Mouse (Mus musculus): ENCODE measurements around the gene Rrp1. TPM values are rescaled to one million over a fixed set of nuclear protein-coding genes. Genes with fewer than 3 reads are reported as not detected.
"Not testable (repeated sequence)": the region's sequence is repeated elsewhere in the genome, so short reads cannot be mapped to it uniquely, and the experiment has no call there.

Gene Rrp1
- polyA plus RNA-seq, 1 experiment from 2014 or later: 322 TPM

GRCm38 (mm10) chr10:78420929-78421328 lies 8.1 kb upstream of the Rrp1 start:
- Histone ChIP-seq H3K9ac (no peak overlapping the region), H3K36me3 (no peaks in the 10 kb centered on the region), H3K4me2 (no peak overlapping the region), H3K27ac (no peak overlapping the region), H3K9me3 (no peaks in the 10 kb centered on the region), H3K27me3 (no peaks in the 10 kb centered on the region), H3K4me3 (no peak overlapping the region), H3K4me1 (peaks cover 5% of the 10 kb centered on the region; the same call in 1 of the 2 replicates)
- 79% methylated on average over 2 of the region's 2 CpGs for WGBS
- no peak for ATAC-seq (ENCODE audit: insufficient number of reproducible peaks, insufficient read depth, low FRiP score, low TSS enrichment, low read depth)

GRCm38 (mm10) chr10:78418791-78419190 lies 5.9 kb upstream of the Rrp1 start:
- WGBS: 80% methylated on average over 2 of the region's 2 CpGs
- ATAC-seq (ENCODE audit: insufficient number of reproducible peaks, insufficient read depth, low FRiP score, low TSS enrichment, low read depth): no peak

DNA sequence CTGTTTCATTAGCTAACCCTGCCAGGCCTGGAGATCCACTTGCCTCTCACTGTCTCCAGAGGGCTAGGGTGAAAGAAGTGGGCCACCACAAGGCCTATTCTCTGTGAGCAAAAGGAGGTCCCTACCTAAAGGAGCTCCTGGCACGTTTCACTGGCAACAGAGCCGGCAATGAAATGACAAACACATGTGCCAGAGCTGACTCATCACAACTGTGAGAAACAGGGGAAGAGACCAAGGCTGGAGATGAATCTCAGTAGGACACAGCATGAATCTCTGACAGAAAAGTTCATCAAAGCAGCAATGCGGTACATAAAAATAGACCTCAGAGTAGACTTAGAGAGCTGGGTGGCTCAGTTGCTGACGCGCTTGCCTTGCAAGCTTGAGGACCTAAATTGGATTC lies 5.0 kb upstream of the Rrp1 start:
- Histone ChIP-seq H3K4me2 (no peak overlapping the region), H3K4me3 (no peak overlapping the region), H3K27ac (0 out of 2 replicates have a peak overlapping the region, but pooled peaks have one; percentile 16), H3K9me3 (no peaks in the 10 kb centered on the region), H3K4me1 (peaks cover 4% of the 10 kb centered on the region; the same call in 1 of the 2 replicates), H3K9ac (no peak overlapping the region), H3K36me3 (no peaks in the 10 kb centered on the region), H3K27me3 (no peaks in the 10 kb centered on the region)
- no peak for ATAC-seq (ENCODE audit: insufficient number of reproducible peaks, insufficient read depth, low FRiP score, low TSS enrichment, low read depth)
- 42% methylated on average over 5 of the region's 5 CpGs for WGBS

More at GRCm38 (mm10) chr10:78418791-78419190, 5.9 kb upstream of the Rrp1 start:
- Histone ChIP-seq H3K27me3 (no peaks in the 10 kb centered on the region), H3K27ac (no peak overlapping the region), H3K36me3 (no peaks in the 10 kb centered on the region), H3K4me1 (no peaks in the 10 kb centered on the region), H3K9me3 (no peaks in the 10 kb centered on the region), H3K4me2 (no peak overlapping the region), H3K9ac (no peak overlapping the region), H3K4me3 (no peak overlapping the region)

DNA sequence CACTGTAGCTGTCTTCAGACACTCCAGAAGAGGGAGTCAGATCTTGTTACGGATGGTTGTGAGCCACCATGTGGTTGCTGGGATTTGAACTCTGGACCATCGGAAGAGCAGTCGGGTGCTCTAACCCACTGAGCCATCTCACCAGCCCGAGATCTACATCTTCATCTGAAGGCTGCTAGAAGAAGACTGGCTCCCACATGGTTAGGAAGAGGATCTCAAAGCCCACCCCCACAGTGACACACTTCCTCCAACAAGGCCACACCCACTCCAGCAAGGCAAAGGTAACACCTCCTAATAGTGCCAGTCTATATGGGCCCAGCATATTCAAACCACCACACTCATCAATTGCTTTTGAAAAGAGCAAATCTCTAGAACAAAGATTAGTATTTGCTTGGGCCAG lies 2.1 kb upstream of the Rrp1 start:
- 72% methylated on average over 3 of the region's 4 CpGs for WGBS
- not testable (repeated sequence) for H3K27me3 ChIP-seq; H3K9me3 ChIP-seq; ATAC-seq (ENCODE audit: insufficient number of reproducible peaks, insufficient read depth, low FRiP score, low TSS enrichment, low read depth); H3K4me2 ChIP-seq; H3K4me3 ChIP-seq; H3K27ac ChIP-seq; H3K9ac ChIP-seq
- peaks cover 12% of the 10 kb centered on the region for H3K36me3 ChIP-seq
- H3K4me1 ChIP-seq: peaks cover 14% of the 10 kb centered on the region

DNA sequence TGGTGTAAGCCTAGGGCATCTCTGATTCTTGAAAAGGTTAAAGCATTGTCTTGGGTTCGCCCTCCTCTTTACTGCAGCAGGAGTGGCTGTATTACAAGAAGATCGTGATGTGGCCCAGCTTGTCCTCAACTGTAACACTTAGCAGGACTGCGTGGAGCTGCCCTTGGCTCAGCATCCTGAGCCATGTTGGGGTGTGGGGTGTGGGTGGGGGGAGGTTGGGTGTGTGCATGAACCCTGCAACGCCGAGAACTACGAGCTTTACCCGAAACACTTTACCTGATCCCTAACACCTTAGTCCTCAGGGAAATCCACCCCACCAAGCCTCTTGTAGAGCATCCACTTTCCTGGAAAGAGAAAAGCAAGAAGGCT lies 293 bp upstream of the Rrp1 start:
- 46% methylated on average over 7 of the region's 7 CpGs for WGBS
- H3K9ac ChIP-seq: peak overlapping the region; percentile 90
- H3K4me2 ChIP-seq: peak overlapping the region; percentile 70
- H3K9me3 ChIP-seq: no peaks in the 10 kb centered on the region
- no peak for ATAC-seq (ENCODE audit: insufficient number of reproducible peaks, insufficient read depth, low FRiP score, low TSS enrichment, low read depth)
- peak overlapping the region; percentile 90; the same call in 1 of the 2 replicates for H3K27ac ChIP-seq
- peaks cover 14% of the 10 kb centered on the region for H3K4me1 ChIP-seq
- peaks cover 30% of the 10 kb centered on the region for H3K36me3 ChIP-seq
- H3K27me3 ChIP-seq: no peaks in the 10 kb centered on the region
- peak overlapping the region; percentile 93 for H3K4me3 ChIP-seq

GRCm38 (mm10) chr10:78411851-78412250 lies 992 bp downstream of the Rrp1 start:
- no peak for ATAC-seq (ENCODE audit: insufficient number of reproducible peaks, insufficient read depth, low FRiP score, low TSS enrichment, low read depth)
- H3K9ac ChIP-seq: peak overlapping the region; percentile 90
- H3K4me2 ChIP-seq: peak overlapping the region; percentile 70
- peak overlapping the region; percentile 93 for H3K4me3 ChIP-seq
- H3K36me3 ChIP-seq: peaks cover 43% of the 10 kb centered on the region
- no peaks in the 10 kb centered on the region for H3K27me3 ChIP-seq
- peak overlapping the region; percentile 90 for H3K27ac ChIP-seq
- peaks cover 14% of the 10 kb centered on the region for H3K4me1 ChIP-seq
- no peaks in the 10 kb centered on the region for H3K9me3 ChIP-seq
- 16% methylated on average over 8 of the region's 8 CpGs for WGBS

DNA sequence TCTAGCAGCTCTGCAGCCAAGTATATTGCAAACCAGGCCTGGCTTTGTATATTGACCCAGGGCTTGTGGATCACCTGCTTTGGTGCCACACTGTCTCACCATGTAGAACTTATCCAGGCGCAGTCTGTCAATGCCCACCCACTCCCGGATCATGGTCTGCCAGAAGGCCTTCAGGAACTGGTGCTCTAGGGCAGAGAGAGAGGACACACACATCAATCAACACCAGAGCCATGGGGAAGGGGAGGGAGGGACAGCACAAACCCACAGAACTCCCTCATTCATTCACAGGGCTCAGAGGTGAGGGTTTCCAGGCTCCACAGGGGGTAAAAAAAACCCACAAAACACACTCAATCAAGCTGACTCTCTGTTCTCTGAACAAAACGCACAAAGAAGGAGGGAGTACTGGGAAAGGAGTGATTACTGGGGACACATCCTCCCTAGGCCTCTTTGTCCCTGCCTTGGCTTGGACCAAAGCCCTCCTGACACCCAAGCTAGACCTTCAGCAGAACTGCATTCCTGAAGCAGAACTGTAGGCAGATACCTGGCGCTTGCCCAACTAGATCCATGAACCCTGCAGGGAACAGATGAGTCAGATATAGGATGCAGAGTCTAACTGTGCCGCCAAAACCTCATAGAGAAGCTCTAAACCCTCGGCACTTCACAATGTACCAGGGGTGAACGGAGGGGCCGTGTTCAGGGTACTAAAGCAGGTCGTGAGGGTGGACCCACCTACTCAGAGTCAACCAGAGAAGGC lies 3.6 kb downstream of the Rrp1 start:
- no peak overlapping the region for H3K4me3 ChIP-seq
- no peaks in the 10 kb centered on the region for H3K27me3 ChIP-seq
- H3K9me3 ChIP-seq: no peaks in the 10 kb centered on the region
- H3K9ac ChIP-seq: no peak overlapping the region
- no peak overlapping the region for H3K27ac ChIP-seq
- H3K4me2 ChIP-seq: no peak overlapping the region
- WGBS: 92% methylated on average over 9 of the region's 9 CpGs
- no peak for ATAC-seq (ENCODE audit: insufficient number of reproducible peaks, insufficient read depth, low FRiP score, low TSS enrichment, low read depth)
- H3K4me1 ChIP-seq: peaks cover 14% of the 10 kb centered on the region
- peaks cover 67% of the 10 kb centered on the region for H3K36me3 ChIP-seq

GRCm38 (mm10) chr10:78407132-78407531 lies 5.7 kb downstream of the Rrp1 start:
- 88% methylated on average over 4 of the region's 4 CpGs for WGBS
- ATAC-seq (ENCODE audit: insufficient number of reproducible peaks, insufficient read depth, low FRiP score, low TSS enrichment, low read depth): no peak
- H3K4me1 ChIP-seq: peaks cover 10% of the 10 kb centered on the region
- no peaks in the 10 kb centered on the region for H3K9me3 ChIP-seq
- H3K27me3 ChIP-seq: no peaks in the 10 kb centered on the region
- no peak overlapping the region for H3K4me2 ChIP-seq
- no peak overlapping the region for H3K4me3 ChIP-seq
- no peak overlapping the region for H3K27ac ChIP-seq
- H3K36me3 ChIP-seq: peaks cover 88% of the 10 kb centered on the region
- H3K9ac ChIP-seq: no peak overlapping the region

- Histone ChIP-seq H3K4me2 (no peak overlapping the region), H3K27ac (no peak overlapping the region), H3K36me3 (peaks cover 98% of the 10 kb centered on the region), H3K9me3 (no peaks in the 10 kb centered on the region), H3K9ac (no peak overlapping the region), H3K27me3 (no peaks in the 10 kb centered on the region), H3K4me1 (peaks cover under 1% of the 10 kb centered on the region; the same call in 1 of the 2 replicates), H3K4me3 (no peak overlapping the region)
- WGBS: 90% methylated on average over 6 of the region's 6 CpGs
- no peak for ATAC-seq (ENCODE audit: insufficient number of reproducible peaks, insufficient read depth, low FRiP score, low TSS enrichment, low read depth)
Observed at GRCm38 (mm10) chr10:78406152-78406551, 6.7 kb downstream of the Rrp1 start.

GRCm38 (mm10) chr10:78402301-78402922 lies 10.4 kb downstream of the Rrp1 start:
- H3K4me3 ChIP-seq: no peak overlapping the region
- no peak for ATAC-seq (ENCODE audit: insufficient number of reproducible peaks, insufficient read depth, low FRiP score, low TSS enrichment, low read depth)
- H3K27ac ChIP-seq: no peak overlapping the region
- no peaks in the 10 kb centered on the region for H3K9me3 ChIP-seq
- no peak overlapping the region for H3K9ac ChIP-seq
- H3K4me2 ChIP-seq: no peak overlapping the region
- 92% methylated on average over 14 of the region's 14 CpGs for WGBS
- H3K36me3 ChIP-seq: peaks cover 81% of the 10 kb centered on the region
- peaks cover 7% of the 10 kb centered on the region; the same call in 1 of the 2 replicates for H3K4me1 ChIP-seq
- no peaks in the 10 kb centered on the region for H3K27me3 ChIP-seq

DNA sequence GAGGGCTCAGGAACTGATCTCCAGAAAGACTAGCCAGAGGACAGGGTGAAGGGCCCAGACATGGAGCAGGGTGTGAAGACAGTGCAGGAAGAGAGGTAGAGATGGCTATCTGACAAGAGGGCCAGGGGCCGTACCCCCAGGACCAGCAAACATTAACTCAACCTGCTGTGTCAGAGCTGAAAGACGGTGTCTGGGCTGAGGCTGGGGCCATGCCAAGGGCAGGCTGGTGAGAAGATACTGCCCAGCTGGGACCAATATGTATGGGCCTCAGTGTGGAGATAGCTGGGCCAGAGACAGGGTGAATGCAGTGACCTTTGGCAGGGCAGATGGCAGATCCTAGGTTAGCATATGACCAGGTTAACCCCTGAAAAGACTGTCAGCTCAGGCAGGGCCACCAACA lies 11.7 kb downstream of the Rrp1 start:
- Histone ChIP-seq H3K4me2 (no peak overlapping the region), H3K9ac (no peak overlapping the region; the same call in 1 of the 2 replicates), H3K27me3 (no peaks in the 10 kb centered on the region), H3K27ac (no peak overlapping the region), H3K36me3 (peaks cover 68% of the 10 kb centered on the region), H3K9me3 (no peaks in the 10 kb centered on the region), H3K4me3 (no peak overlapping the region), H3K4me1 (peaks cover 11% of the 10 kb centered on the region)
- WGBS: 95% methylated on average over 2 of the region's 2 CpGs
- ATAC-seq (ENCODE audit: insufficient number of reproducible peaks, insufficient read depth, low FRiP score, low TSS enrichment, low read depth): no peak

- Histone ChIP-seq H3K4me3 (no peak overlapping the region), H3K4me2 (no peak overlapping the region), H3K9ac (no peak overlapping the region), H3K36me3 (peaks cover 51% of the 10 kb centered on the region), H3K27me3 (no peaks in the 10 kb centered on the region), H3K4me1 (peaks cover 13% of the 10 kb centered on the region), H3K9me3 (no peaks in the 10 kb centered on the region), H3K27ac (no peak overlapping the region)
- whole genome bisulfite sequencing: 46% methylated on average over 17 of the region's 17 CpGs
- ATAC-seq (ENCODE audit: insufficient number of reproducible peaks, insufficient read depth, low FRiP score, low TSS enrichment, low read depth): no peak
Observed at GRCm38 (mm10) chr10:78399090-78399657, 13.7 kb downstream of the Rrp1 start.

All from embryonic facial prominence, embryonic 13.5 days (tissue).